Mouse (Mus musculus) adrenal gland, adult 2 months (tissue): Measurements from ENCODE around the gene Cdh1. TPM values are rescaled to one million over a fixed set of nuclear protein-coding genes. Genes with fewer than 3 reads are reported as not detected.

Source experiments
- DNase-seq: peaks from one replicate; pipeline ENCODE4 v3.0.0; 2021
- polyA plus RNA-seq: library from polyadenylated mRNA; depleted of rRNA; stranded (reverse); fragments of >200 nt; gene quantifications from 2 replicates; pipeline ENCODE4 v1.2.3, GENCODE M21; 2012; rRNA removed
- total RNA-seq, 2 experiments: library from RNA; stranded (reverse); gene quantifications; 2 replicates each; pipeline ENCODE4 v1.2.3; 2021

Gene Cdh1
- total and polyA plus RNA-seq, 3 experiments = 0.08 to 0.23 (median 0.14) TPM

DNA sequence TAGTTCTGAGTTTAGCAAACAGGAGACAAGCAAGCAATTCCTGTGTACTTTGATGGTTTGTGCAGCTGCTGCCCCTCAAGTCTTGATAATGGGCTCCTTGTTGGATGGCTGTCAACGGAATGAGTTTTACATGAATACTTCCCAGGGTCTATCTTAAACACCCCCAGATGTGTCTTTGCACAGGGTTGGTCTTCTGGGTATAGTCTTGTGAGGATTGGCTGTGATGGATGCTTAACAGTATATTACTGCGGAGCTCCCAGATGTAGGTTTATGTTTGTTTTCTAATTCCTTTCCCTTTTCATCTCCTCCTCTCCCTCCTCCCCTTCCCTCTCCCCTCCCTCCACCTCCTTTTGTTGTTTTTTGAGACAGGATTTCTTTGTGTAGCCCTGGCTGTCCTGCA, 69.6 kb downstream of the Cdh1 start:
- DNase-seq = no peak

DNA sequence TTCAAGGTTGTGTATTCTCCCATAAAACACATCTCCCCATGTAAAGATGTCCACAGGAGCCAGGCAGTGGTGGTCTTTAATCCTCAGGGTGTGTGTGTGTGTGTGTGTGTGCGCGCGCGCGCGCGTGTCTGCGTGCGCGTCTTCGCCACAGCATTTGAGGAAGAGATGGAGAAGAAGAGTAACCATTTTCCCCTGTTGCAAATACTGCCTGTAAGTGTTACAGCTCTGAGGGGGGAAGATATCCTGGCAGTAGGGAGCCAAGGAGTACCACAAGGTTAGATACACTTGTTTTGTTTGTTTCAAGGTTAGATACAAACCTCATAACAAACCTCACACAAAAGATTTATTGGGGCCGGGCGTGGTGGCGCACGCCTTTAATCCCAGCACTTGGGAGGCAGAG, 71.2 kb downstream of the Cdh1 start:
- no peak for DNase-seq

DNA sequence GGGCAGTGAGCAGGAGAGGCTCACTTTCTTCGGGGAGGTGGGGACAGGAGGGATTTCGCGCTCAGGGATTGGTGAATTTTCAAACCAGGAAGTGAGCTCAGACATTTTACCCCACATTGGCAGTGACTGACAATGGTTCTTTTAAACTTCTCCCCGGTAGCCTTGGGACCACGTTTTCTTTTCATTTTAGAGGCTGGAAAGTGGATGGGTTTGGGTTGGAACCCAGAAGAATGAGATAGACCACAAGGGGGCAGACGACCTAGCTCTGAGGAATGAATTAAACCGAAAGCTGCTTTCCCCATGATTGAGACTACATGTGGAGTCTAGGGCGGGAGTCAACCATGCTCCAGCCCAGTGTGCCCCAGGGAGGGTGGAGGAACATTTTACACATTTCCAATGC, 71.7 kb downstream of the Cdh1 start:
- DNase-seq = no peak

DNA sequence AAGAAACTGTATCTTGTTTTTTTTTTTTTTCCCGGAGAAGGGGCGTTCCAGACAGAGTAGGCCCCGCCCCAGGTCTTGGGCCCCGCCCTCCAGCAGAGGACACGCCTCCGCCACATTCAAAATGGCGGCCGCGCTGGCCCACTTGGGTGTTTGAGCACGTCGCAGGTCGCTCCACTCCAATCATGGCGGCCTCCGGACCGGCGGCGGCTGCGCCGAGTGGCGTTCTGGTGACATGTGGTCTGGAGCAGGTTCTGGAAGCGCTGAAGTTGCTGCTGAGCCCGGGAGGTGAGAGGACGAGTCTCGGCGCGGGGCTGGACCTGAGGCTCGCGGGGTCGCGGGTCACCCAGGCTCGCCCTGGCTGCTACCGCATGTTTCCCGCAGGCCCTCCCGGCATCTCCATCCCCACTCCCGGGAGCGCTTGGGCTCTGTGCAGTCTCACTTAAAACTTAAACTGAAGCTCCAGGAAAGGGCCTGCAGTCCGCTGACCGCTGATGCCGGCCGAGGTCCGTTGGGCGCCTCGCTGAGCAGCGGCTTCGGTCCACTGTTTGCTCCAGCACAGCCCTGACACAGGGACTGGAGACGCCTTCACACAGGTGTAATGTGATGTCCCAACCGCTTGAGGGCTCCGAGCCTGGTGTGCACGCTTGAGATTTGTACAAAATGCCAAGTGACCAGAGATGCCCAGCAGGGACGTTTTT, 80.0 kb downstream of the Cdh1 start, which contains the start of gene Tango6:
Tango6 (plus strand) TSS at position 98 of the 698 bp plus-strand sequence.
- peak; percentile 93 for DNase-seq

DNA sequence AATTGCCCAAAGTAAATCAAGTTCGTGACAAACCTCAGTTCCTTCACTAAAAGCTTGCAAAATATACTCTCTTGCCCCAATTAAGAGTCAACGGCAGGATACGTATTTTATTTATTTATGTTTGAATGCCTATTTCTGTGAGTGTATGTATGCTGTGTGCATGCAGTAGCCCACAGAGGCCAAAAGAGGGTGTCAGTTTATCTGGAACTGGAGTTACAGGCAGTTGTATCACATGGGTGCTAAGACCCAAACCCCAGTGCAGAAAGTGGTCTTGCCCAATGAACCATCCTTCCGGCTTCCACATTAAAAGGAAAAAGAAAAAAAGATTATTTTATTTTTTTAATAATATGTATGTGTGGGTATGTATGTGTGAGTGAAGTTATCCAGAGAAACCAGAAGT, 81.2 kb downstream of the Cdh1 start:
- no peak for DNase-seq

DNA sequence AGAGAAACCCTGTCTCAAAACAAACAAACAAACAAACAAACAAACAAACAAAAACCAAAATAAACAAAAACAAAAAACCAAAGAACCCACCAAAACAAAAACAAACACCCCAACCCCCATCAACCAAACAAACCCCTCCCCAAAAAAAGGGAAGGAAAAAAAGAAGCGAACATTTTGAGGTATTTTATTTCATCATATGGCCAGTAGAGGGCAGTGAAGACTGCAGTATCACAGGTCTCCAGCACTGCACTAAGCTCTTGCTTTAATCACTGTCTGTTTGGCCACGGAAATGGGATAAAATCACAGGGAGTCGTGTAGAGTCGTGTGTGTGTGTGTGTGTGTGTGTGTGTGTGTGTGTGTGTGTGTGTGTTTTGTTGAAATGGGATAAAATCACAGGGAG, 84.3 kb downstream of the Cdh1 start:
- DNase-seq = no peak

DNA sequence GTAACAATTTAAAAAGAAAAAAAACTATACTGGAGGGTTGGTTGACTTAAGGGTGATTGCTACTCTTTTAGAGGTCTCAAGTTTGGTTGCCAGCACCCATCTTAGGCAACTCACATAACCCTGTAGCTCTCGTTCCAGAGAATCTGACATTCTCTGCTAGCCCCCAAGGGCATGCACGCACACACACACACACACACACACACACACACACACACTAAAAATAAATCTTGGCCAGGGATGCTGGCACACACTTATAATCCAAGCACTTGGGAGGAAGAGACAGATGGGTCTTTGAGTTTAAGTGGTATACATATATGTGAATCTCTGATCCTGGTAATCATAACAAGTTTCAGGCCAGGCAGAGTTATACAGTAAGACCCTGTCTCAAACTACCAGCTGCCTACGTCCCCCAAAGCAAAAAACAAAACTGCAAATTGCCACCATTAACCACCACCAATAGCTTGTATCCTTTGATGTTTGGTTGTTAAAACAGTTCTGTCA, 94.6 kb downstream of the Cdh1 start:
- no peak for DNase-seq

DNA sequence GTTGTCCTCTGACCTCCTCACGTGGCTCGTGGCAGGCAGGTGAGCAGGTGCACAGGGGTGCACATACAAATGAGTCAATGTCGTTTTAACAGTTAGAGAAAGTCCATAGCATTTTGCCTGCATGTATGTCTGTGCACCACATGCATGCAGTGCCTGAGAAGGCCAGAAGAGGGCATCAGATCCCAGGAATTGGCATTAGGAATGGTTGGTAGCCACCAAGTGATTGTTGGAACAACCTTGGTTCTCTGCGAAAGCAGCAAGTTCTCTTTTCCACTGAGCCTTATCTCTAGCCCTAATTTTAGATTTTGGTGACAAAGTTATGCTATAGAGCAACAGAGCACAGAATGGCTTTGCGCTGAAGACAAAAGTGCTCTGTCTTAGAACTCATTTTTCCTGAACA, 96.4 kb downstream of the Cdh1 start:
- DNase-seq = peak; percentile 61

DNA sequence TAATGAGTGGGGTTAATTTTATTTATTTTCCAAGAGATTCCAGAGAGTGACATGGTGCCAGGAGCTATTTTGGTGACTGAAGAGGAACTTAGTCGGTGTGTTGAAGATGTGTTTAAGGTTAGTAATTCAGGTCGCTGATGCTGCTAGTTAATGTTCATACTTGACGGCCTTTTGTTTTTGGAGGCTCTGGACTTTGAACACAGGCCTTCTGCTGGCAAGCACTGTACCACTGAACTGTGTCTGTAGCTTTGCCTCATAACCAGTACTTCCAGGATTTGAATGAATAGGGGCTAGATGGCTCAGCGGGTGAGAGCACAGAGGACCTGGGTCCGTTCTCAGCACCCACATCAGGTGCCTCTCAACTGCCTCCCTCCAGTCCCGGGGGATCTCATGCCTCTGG, 97.0 kb downstream of the Cdh1 start:
- DNase-seq = no peak

DNA sequence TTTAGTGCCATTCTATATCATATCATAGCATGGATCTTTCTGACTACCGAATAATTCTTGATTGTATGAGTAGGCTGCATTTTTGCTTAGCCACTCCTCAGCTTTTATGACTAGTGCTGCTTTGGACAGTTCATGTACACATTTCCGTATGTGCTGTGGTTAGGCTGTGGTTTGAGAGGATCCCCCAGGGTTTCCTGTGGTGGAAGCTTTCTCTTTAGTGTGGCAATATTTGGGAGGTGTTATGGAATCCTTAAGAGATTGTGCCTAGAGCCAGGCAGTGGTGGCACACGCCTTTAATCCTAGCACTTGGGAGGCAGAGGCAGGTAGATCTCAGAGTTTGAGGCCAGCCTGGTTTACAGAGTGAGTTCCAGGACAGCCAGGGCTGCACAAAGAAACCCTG, 98.2 kb downstream of the Cdh1 start:
- DNase-seq = no peak

DNA sequence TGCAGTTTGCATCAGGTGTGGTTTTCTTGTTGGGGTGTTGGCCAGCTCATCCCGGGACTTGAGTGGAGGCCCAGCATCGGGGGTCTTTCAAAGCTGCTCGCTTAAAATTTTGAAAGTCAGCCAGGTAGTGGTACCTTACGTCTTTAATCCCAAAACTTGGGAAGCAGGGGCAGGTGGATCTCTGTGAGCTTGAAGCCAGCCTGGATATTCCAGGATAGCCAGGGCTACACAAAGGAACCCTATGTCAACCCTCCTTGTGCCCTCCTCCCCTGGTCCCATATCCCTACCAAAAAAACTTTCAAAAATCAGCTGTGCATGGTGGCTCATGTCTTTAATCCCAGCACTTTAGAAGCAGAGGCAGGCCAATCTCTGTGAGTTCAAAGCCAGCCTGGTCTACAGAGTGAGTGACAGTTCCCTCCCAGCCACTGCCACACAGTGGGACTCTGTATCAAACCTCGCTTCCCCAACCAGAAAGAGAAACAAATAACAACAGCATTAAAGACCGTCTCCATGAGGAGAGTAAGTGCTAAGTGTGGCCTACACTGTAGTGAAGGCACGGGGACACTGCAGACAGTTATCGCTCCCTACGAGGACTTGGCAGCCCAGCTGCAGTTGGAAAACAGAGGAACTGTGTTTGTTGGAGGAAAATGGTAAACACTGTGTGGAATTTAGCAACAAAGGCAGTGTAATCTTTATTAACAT, 101.2 kb downstream of the Cdh1 start:
- DNase-seq = no peak

DNA sequence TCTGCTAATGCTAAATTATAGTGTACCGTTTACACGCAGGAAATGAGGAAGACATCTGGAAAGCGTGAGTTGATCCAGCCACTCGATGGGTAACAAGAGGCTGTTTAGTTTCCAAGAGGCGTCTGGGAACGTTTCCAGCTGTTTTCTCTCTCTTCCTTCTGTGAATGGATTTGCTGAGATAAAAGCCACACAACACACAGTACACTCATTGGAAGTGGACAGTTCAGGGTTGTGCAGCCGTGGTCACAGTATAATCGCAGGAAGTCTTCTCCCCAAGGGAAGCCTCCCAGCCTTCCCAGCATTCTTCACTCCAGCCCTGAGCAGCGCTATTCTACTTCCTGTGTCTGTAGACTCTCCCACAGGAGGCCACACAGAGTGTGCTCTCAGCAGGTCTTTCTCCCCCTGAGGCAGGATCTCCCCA, 101.8 kb downstream of the Cdh1 start:
- peak; percentile 41 for DNase-seq

DNA sequence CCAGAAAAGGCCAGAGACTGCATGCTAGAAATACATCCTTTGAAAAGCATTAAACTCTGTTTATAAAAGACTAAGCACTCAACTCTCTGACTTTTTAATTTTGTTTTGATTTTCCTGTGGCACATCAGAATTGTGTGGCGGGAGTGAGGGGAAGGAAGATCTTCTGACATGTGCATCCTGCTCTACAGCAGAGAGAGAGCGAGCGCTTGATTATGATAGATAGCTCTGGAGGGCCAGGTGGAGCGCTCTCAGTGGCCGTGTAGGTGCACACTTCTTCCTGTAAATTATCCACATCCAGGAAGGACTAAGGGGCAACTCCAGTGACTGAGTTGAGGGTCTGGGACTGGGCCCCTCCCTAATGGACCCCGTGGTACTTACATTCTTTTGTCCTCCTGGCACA, 103.0 kb downstream of the Cdh1 start:
- no peak for DNase-seq

DNA sequence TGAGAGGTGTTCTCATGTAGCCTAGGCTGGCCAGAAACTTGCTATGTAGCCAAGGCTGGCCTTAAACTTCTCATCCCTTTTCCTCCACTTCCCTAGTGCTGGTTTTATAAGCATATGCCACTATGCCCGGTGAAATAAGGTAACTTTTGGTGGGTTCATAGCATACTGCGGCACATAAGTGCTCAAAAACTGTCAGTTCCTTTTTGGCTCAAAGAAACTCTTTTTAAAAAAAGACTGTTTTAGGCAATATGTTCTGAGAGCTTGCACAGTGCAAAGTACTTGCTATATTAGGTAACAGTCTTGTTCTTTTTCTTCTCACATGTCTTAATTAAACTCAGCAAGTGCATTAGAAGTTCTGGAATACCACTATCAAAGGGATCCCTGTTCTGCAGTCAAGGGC, 106.9 kb downstream of the Cdh1 start:
- DNase-seq = no peak

DNA sequence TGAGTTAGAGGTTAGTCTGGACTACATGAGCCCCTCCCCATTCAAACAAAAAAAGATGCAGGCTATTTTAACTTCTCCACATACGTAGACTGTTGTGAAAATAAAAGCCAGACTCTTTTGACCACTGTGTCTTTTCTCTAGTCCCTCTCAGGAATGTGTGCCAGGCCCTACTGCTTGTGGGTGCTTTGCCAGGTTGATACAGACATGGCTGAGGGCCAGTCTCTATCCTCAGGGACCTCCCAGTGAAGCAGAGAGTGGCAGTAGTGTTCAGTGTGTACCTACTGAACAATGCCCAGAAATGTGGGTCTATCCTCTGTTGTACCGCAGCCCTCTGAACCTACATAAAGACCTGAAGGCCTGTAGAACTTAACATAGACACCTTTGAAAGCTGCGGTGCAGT, 109.3 kb downstream of the Cdh1 start:
- DNase-seq = no peak

DNA sequence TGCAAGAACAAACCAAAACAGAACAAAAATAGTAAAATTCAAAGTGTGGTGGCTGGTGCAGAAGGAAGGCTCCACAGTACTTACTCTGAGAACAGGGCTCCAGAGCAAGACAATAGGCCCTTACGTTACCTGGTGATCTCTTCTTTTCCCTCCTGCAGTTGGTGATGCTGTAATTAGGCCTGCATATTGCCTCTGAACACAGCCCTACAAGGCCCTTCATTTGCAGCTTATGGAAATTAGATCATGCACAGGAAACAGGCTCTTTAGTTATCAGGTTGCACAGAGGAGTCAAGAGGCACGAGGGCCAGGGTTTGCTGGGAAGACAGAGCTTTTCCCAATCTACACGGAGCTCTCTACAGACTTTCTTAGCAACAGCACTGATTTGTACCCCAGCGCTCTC, 111.1 kb downstream of the Cdh1 start:
- no peak for DNase-seq

DNA sequence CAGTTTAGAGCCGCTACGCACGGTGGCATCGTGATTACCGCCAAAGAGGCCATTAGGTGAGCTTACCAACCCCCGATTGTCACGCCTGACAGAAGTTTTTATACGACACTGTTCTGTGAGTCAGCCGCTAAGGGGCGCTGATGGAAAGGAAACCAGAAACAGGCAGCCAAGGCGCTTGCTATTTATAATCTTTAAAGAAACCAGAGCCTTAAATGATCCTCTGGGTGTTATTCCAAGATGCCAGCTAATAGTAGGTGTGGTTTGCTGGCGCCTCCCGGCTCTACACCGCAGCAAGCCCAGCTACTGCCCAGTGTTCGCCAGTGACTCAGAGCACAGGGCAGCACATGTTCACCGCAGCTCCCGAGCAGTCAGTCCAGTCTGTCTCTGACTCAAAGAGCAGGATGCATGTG, 114.9 kb downstream of the Cdh1 start:
- DNase-seq = peak; percentile 89

Other genes starting within 250 kb of the Cdh1 start
- gene Zfp90, start 188.0 kb upstream of the Cdh1 start, total RNA-seq = 1 to 10 TPM; 3.1 to 6.8 TPM
- gene Zfp90, start 188.0 kb upstream of the Cdh1 start, polyA plus RNA-seq = 0.68 and 1.2 TPM in 2 replicates
- not detected for gene 6030452D12Rik, start 102.8 kb upstream of the Cdh1 start, total RNA-seq
- not detected in 2 replicates for gene 6030452D12Rik, start 102.8 kb upstream of the Cdh1 start, polyA plus RNA-seq
- gene Cdh3, start 92.5 kb upstream of the Cdh1 start, total RNA-seq = under 1 TPM; 0.55 to 0.93 TPM
- 0.19 and 0.30 TPM in 2 replicates for gene Cdh3, start 92.5 kb upstream of the Cdh1 start, polyA plus RNA-seq
- gene Gm10073, start 29.9 kb upstream of the Cdh1 start, total RNA-seq = 100 to 1,000 TPM in 1 of 2 experiments, 10 to 100 TPM in 1; 71.9 to 145 TPM
- gene Gm10073, start 29.9 kb upstream of the Cdh1 start, polyA plus RNA-seq = 50.1 and 65.3 TPM in 2 replicates
- gene Tango6, start 79.7 kb downstream of the Cdh1 start, total RNA-seq = 10 to 100 TPM in 1 of 2 experiments, 1 to 10 TPM in 1; 7.9 to 10.9 TPM
- gene Tango6, start 79.7 kb downstream of the Cdh1 start, polyA plus RNA-seq = 4.1 and 4.8 TPM in 2 replicates